Mouse (Mus musculus): ENCODE results near the gene Ets1. TPM values are rescaled to one million over a fixed set of nuclear protein-coding genes. Genes with fewer than 3 reads are reported as not detected.

Gene Ets1
- 25.2 and 26.1 TPM in 2 replicates for polyA plus RNA-seq (2015; fragmentation: Nextera tagmentation; extraction: Ambion mirVana)

- Histone ChIP-seq H3K4me2 (peak within 1 kb of the TSS; percentile 34), H3K27ac (replicated peaks) (0 out of 2 replicates have a peak within 1 kb of the TSS, but pooled peaks have one; percentile 23), H3K4me1 (replicated peaks) (no peaks in the 10 kb centered on the region), H3K9ac (no peak within 1 kb of the TSS), H3K36me3 (no peaks in the 10 kb centered on the region), H3K9me3 (no peaks in the 10 kb centered on the region), H3K27me3 (peaks cover 54% of the 10 kb centered on the region), H3K4me3 (peak within 1 kb of the TSS; percentile 14)
- WGBS = under 1% methylated on average over 10 of the region's 10 CpGs
- no peak for ATAC-seq (ENCODE audit: low read depth)
Measured at GRCm38 (mm10) chr9:32635627-32636385, at the start of gene Ets1. TSS of gene Ets1 (plus strand) at chr9:32636221.

DNA sequence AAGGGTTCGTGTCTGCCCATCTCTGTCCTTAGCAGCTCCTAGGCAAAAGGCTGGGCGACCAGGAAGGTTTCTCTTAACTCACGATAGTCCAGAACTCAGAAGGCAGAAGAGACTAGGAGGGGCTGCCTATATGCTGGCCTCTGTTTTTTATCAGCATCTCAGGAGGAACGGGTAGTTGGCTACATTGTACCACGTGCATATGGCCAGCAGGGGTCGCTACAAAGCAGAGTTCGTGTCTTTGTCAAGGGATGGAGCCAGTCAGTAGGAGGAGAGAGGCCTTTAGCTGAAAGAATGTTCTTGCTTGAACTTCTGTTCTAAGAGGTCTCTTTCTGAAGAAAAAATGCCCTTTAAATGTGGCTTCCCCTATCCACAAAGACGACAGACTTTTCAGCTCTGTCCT, 46.1 kb upstream of the Ets1 start:
- Histone ChIP-seq H3K36me3 (no peaks in the 10 kb centered on the region), H3K4me1 (replicated peaks) (peaks cover 12% of the 10 kb centered on the region), H3K27me3 (peaks cover 42% of the 10 kb centered on the region), H3K9me3 (no peaks in the 10 kb centered on the region), H3K9ac (no peak overlapping the region), H3K4me3 (no peak overlapping the region), H3K4me2 (no peak overlapping the region), H3K27ac (replicated peaks) (no peak overlapping the region)
- peak; percentile 66 for ATAC-seq (ENCODE audit: low read depth)
- WGBS = 8% methylated on average over 8 of the region's 8 CpGs

GRCm38 (mm10) chr9:32590571-32590970, 45.5 kb upstream of the Ets1 start:
- no peaks in the 10 kb centered on the region for H3K36me3 ChIP-seq
- H3K9me3 ChIP-seq = no peaks in the 10 kb centered on the region
- peaks cover 45% of the 10 kb centered on the region for H3K27me3 ChIP-seq
- no peak overlapping the region for H3K27ac ChIP-seq (replicated peaks)
- no peak for ATAC-seq (ENCODE audit: low read depth)
- WGBS = 40% methylated on average over 5 of the region's 5 CpGs
- H3K4me2 ChIP-seq = no peak overlapping the region
- peaks cover 12% of the 10 kb centered on the region for H3K4me1 ChIP-seq (replicated peaks)
- no peak overlapping the region for H3K9ac ChIP-seq
- H3K4me3 ChIP-seq = no peak overlapping the region

DNA sequence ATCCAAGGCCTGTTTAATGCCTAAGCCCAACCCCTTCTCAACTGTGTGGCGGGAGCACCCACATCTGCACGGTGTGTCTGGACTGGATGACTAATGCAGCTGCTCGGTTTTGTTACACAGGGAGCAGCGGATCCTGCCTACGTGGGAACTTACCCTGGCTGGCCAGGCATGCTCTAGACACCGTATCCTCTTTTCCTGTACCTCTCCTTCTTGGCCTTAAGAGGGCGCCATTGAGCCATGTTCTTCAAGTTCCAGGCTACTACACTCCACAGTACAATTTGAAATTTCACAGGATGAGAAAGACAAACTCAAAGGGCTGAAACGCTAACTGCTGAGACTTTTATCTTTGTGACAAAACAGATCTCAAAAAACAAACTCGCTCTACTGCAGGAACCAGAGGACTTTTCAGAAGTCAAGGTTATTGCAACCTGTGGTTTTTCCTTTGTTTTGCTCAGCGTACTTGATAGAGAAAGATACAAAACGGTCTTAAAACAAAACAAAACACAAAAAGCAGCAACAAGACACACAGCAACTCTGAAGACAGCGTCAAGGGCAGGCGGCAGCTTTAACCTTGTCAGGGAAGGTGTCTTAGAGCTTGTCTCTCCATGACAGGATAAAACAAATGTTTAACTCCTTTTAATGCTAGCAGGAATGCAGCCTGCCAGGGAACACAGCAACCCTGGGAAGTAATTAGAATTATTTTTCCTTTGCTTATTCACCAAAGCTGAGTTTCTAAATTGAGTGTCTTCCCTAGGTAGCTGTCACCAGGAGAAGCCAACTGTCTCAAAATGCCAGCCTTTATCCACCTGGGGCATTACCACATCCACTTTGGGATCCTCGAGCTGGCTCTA, 44.1 kb upstream of the Ets1 start:
- Histone ChIP-seq H3K9me3 (no peaks in the 10 kb centered on the region), H3K9ac (no peak overlapping the region), H3K36me3 (no peaks in the 10 kb centered on the region), H3K4me3 (no peak overlapping the region), H3K27me3 (peaks cover 56% of the 10 kb centered on the region), H3K27ac (replicated peaks) (0 out of 2 replicates have a peak overlapping the region, but pooled peaks have one; percentile 18), H3K4me1 (replicated peaks) (peaks cover 12% of the 10 kb centered on the region), H3K4me2 (peak overlapping the region; percentile 24)
- peak; percentile 92 for ATAC-seq (ENCODE audit: low read depth)
- 10% methylated on average over 14 of the region's 14 CpGs for WGBS

DNA sequence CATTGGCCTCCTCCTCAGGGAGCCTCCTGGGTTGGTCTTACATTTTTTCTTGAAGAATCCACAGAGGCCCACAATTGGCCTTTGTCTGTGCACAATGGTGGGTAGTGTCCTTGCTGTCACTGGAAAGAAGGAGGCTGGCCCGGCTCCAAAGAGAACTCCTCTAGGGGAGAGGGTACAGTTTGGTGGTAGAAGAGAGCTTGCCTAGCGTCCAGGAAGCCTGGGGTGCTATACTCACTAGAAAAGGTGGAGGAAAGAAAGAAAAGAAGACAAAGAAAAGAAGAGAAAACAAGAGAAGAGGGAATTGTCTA, 43.5 kb upstream of the Ets1 start:
- no peak overlapping the region for H3K4me2 ChIP-seq
- no peak overlapping the region for H3K4me3 ChIP-seq
- no peak overlapping the region for H3K9ac ChIP-seq
- no peak for ATAC-seq (ENCODE audit: low read depth)
- 17% methylated on average over 2 of the region's 2 CpGs for WGBS
- peaks cover 53% of the 10 kb centered on the region for H3K27me3 ChIP-seq
- H3K9me3 ChIP-seq = no peaks in the 10 kb centered on the region
- H3K36me3 ChIP-seq = no peaks in the 10 kb centered on the region
- H3K27ac ChIP-seq (replicated peaks) = no peak overlapping the region
- peaks cover 12% of the 10 kb centered on the region for H3K4me1 ChIP-seq (replicated peaks)

GRCm38 (mm10) chr9:32593816-32594215, 42.2 kb upstream of the Ets1 start:
- Histone ChIP-seq H3K4me1 (replicated peaks) (peaks cover 12% of the 10 kb centered on the region), H3K27ac (replicated peaks) (no peak overlapping the region), H3K36me3 (no peaks in the 10 kb centered on the region), H3K9ac (no peak overlapping the region), H3K4me2 (no peak overlapping the region), H3K4me3 (no peak overlapping the region), H3K9me3 (no peaks in the 10 kb centered on the region), H3K27me3 (peaks cover 42% of the 10 kb centered on the region)
- WGBS = 4% methylated on average over 1 of the region's 1 CpGs
- no peak for ATAC-seq (ENCODE audit: low read depth)

DNA sequence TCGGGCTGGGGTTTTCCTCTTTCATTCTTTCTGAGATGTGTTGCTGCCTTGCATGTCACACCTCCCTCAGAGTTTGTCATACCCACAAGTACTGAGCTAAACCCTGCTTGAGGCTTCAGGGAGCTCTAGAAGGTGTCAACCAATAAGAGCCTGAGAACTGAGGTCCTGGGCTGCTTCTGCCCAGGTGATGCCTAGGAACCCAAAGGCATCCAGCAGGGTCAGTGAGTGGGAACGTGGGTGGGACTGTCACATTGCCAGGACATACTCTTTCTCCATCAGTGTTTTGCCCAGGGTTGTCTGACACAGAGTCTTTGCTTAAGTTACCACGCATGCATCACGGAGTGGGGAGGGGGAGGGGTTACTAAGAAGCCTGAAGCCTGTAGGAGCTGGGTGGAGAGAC, 41.7 kb upstream of the Ets1 start:
- Histone ChIP-seq H3K9me3 (no peaks in the 10 kb centered on the region), H3K4me1 (replicated peaks) (peaks cover 12% of the 10 kb centered on the region), H3K4me3 (no peak overlapping the region), H3K27me3 (peaks cover 41% of the 10 kb centered on the region), H3K27ac (replicated peaks) (no peak overlapping the region), H3K36me3 (no peaks in the 10 kb centered on the region), H3K9ac (no peak overlapping the region), H3K4me2 (no peak overlapping the region)
- no peak for ATAC-seq (ENCODE audit: low read depth)
- WGBS = 49% methylated on average over 4 of the region's 4 CpGs

- no peaks in the 10 kb centered on the region for H3K9me3 ChIP-seq
- H3K9ac ChIP-seq = no peak overlapping the region
- H3K4me3 ChIP-seq = no peak overlapping the region
- no peak for ATAC-seq (ENCODE audit: low read depth)
- no peaks in the 10 kb centered on the region for H3K36me3 ChIP-seq
- no peak overlapping the region for H3K4me2 ChIP-seq
- H3K27me3 ChIP-seq = peaks cover 41% of the 10 kb centered on the region
- H3K27ac ChIP-seq (replicated peaks) = peak overlapping the region; percentile 49; the same call in 1 of the 2 replicates
- H3K4me1 ChIP-seq (replicated peaks) = peaks cover 12% of the 10 kb centered on the region
- 42% methylated on average over 7 of the region's 7 CpGs for WGBS
Measured at GRCm38 (mm10) chr9:32595076-32595820, 40.8 kb upstream of the Ets1 start.

- H3K36me3 ChIP-seq = no peaks in the 10 kb centered on the region
- H3K4me1 ChIP-seq (replicated peaks) = peaks cover 12% of the 10 kb centered on the region
- ATAC-seq (ENCODE audit: low read depth) = no peak
- peaks cover 36% of the 10 kb centered on the region for H3K27me3 ChIP-seq
- H3K9me3 ChIP-seq = no peaks in the 10 kb centered on the region
- H3K4me3 ChIP-seq = no peak overlapping the region
- H3K27ac ChIP-seq (replicated peaks) = no peak overlapping the region
- 75% methylated on average over 8 of the region's 8 CpGs for WGBS
- no peak overlapping the region for H3K4me2 ChIP-seq
- no peak overlapping the region for H3K9ac ChIP-seq
Measured at GRCm38 (mm10) chr9:32596366-32596765, 39.7 kb upstream of the Ets1 start.

DNA sequence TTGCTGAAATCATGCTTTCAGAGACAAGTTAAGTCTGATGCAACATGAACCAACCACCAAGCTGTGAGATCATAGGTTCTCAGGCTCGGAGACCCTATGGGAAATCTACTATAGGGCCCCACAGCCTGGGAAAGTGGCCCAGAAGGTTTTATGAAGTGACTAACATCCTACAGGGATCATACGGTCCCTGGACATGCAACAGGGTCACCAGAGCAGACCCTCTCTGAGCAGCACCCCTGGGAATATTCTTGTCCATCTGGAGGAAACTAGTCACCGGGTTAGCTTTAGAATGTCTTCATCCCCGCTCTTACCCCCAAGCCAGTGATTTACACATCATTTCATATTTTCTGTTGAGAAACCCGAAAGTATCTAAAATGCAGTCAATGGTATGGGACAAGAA, 34.1 kb upstream of the Ets1 start:
- 84% methylated on average over 5 of the region's 5 CpGs for WGBS
- Histone ChIP-seq H3K9ac (no peak overlapping the region), H3K4me2 (no peak overlapping the region), H3K36me3 (no peaks in the 10 kb centered on the region), H3K4me3 (no peak overlapping the region), H3K27me3 (peaks cover 11% of the 10 kb centered on the region), H3K4me1 (replicated peaks) (no peaks in the 10 kb centered on the region), H3K9me3 (no peaks in the 10 kb centered on the region), H3K27ac (replicated peaks) (no peak overlapping the region)
- ATAC-seq (ENCODE audit: low read depth) = no peak

GRCm38 (mm10) chr9:32603097-32603496, 32.9 kb upstream of the Ets1 start:
- ATAC-seq (ENCODE audit: low read depth) = no peak
- WGBS = 85% methylated on average over 7 of the region's 7 CpGs
- Histone ChIP-seq H3K4me3 (no peak overlapping the region), H3K4me1 (replicated peaks) (no peaks in the 10 kb centered on the region), H3K27me3 (peaks cover 20% of the 10 kb centered on the region), H3K4me2 (no peak overlapping the region), H3K9ac (no peak overlapping the region), H3K36me3 (no peaks in the 10 kb centered on the region), H3K9me3 (no peaks in the 10 kb centered on the region), H3K27ac (replicated peaks) (no peak overlapping the region)

GRCm38 (mm10) chr9:32607218-32607617, 28.8 kb upstream of the Ets1 start:
- no peak; the same call in 1 of the 2 replicates for ATAC-seq (ENCODE audit: low read depth)
- no peaks in the 10 kb centered on the region for H3K36me3 ChIP-seq
- H3K4me2 ChIP-seq = no peak overlapping the region
- peak overlapping the region; percentile 52 for H3K27ac ChIP-seq (replicated peaks)
- H3K4me1 ChIP-seq (replicated peaks) = no peaks in the 10 kb centered on the region
- no peaks in the 10 kb centered on the region for H3K9me3 ChIP-seq
- no peak overlapping the region for H3K9ac ChIP-seq
- no peak overlapping the region for H3K4me3 ChIP-seq
- 30% methylated on average over 7 of the region's 7 CpGs for WGBS
- peaks cover 20% of the 10 kb centered on the region for H3K27me3 ChIP-seq
